8 mouse cellular contexts compared by ENCODE assay signal in the genomic region with DNA sequence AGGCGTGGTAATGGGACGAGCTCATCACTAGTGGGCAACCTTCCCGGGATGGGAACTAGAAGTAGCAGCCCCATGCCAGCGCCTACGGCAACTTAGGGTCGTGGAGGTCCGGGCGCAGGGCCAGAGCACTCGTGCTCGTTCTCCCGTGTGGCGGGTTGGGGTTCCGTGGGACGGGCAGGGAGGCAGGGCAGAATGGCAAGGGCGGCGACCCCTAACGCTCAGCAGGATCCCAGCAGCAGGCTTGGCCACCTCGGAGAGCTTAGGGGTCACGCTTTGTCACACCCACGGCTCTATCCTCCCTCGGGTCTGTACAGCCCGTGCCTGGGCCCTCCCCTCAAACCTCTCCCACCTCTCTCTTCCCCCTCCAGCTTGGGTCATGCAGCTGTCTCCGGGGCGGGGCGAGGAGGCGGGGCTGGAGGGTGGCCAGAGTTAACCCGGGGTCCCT. TPM values are rescaled to one million over a fixed set of nuclear protein-coding genes. Genes with fewer than 3 reads are reported as not detected.
DNase-seq lines count a peak whose midpoint lies in the region; ATAC-seq lines count a peak whose summit lies in the region.

No protein-coding gene starts in this region.

- H3K4me1 ChIP-seq in forebrain, embryonic 10.5 days: no peaks in the 10 kb centered on the region
- no peaks in the 10 kb centered on the region for H3K4me1 ChIP-seq in liver, embryonic 16.5 days (ENCODE audit: control insufficient read depth, low read depth, low read length)

- H3K36me3 ChIP-seq in forebrain, embryonic 10.5 days (replicated peaks): no peaks in the 10 kb centered on the region
- no peaks in the 10 kb centered on the region for H3K36me3 ChIP-seq in liver, embryonic 16.5 days (ENCODE audit: control insufficient read depth, insufficient read depth)

- no peaks in the 10 kb centered on the region for H3K27me3 ChIP-seq in forebrain, embryonic 10.5 days (ENCODE audit: poor library complexity, severe bottlenecking)
- H3K27me3 ChIP-seq in liver, embryonic 16.5 days (ENCODE audit: control insufficient read depth, insufficient read depth, low read depth, low read length): no peaks in the 10 kb centered on the region

- no peak overlapping the region for H3K9ac ChIP-seq in liver, embryonic 16.5 days (ENCODE audit: low read depth, low read length)

- intact Hi-C loops in left cerebral cortex, postnatal 4 days (cut with DNase I): no loop called here
- intact Hi-C loops in heart, postnatal 10 days (cut with DNase I): loop anchor here (2.0 to 5.0 kb wide), 2 partner anchors 135 to 869 kb away; no protein-coding TSS in a partner anchor

- peaks cover 55% of the 10 kb centered on the region for H3K9me3 ChIP-seq in forebrain, embryonic 10.5 days
- peaks cover 2% of the 10 kb centered on the region; the same call in 1 of the 2 replicates for H3K9me3 ChIP-seq in liver, embryonic 16.5 days (replicated peaks; ENCODE audit: control insufficient read depth, low read length)

- ATAC-seq in liver, embryonic 16.5 days (ENCODE audit: low read depth): 0 out of 2 replicates have a peak, but pooled peaks have one; percentile 7

- DNase-seq in left cerebral cortex, postnatal 4 days: peak; percentile 10
- no peak for DNase-seq in left cerebral cortex, adult 11 months (ENCODE audit: low spot score)
- no peak for DNase-seq in forebrain, embryonic 10.5 days (ENCODE audit: extremely low spot score, low spot score)
- DNase-seq in heart, postnatal 10 days: peak; percentile 3 to 21
- no peak for DNase-seq in retina, postnatal 1 day
- DNase-seq in frontal cortex, postnatal 14 days (ENCODE audit: low spot score in 2 of 2): no peak
- no peak for DNase-seq in adrenal gland, adult 18-20 months (ENCODE audit: low spot score in 2 of 2)

- H3K4me3 ChIP-seq in forebrain, embryonic 10.5 days: peak overlapping the region; percentile 29
- H3K4me3 ChIP-seq in liver, embryonic 16.5 days (ENCODE audit: low read depth, low read length): peak overlapping the region; percentile 5; the same call in 1 of the 2 replicates

- WGBS in forebrain, embryonic 10.5 days: 33% methylated on average over 27 of the region's 27 CpGs
- 25% methylated on average over 27 of the region's 27 CpGs for WGBS in liver, embryonic 16.5 days (ENCODE audit: insufficient replicate concordance)

- H3K4me2 ChIP-seq in liver, embryonic 16.5 days (ENCODE audit: low read depth, low read length): peak overlapping the region; percentile 42; the same call in 1 of the 2 replicates

- no peak overlapping the region for H3K27ac ChIP-seq in forebrain, embryonic 10.5 days
- H3K27ac ChIP-seq in liver, embryonic 16.5 days (ENCODE audit: low read length): no peak overlapping the region

RNA-seq across cellular contexts. Expression of a gene that starts 32.7 kb away (rescaled TPM):
- total RNA-seq in left cerebral cortex, postnatal 4 days (2021): 10 to 100 TPM; 74.4 to 80.0 TPM
- 12.5 and 16.6 TPM in 2 replicates for polyA plus RNA-seq in forebrain, embryonic 10.5 days (2016; fragmentation: Nextera tagmentation; extraction: Ambion mirVana)
- 10 to 100 TPM; 28.3 to 39.0 TPM for total RNA-seq in heart, postnatal 10 days (2021)
- polyA plus RNA-seq in liver, embryonic 16.5 days (2015; fragmentation: Nextera tagmentation; extraction: Ambion mirVana): 2.7 and 2.9 TPM in 2 replicates
- total RNA-seq in adrenal gland, adult 18-20 months (2021): 10 to 100 TPM; 21.8 to 23.9 TPM

RNA-seq across cellular contexts. Expression of a gene that starts 52.0 kb away (rescaled TPM):
- under 1 TPM in 1 of 2 experiments, not detected in 1; 0.68 TPM for total RNA-seq in left cerebral cortex, postnatal 4 days (2021)
- polyA plus RNA-seq in forebrain, embryonic 10.5 days (2016; fragmentation: Nextera tagmentation; extraction: Ambion mirVana): not detected in 2 replicates
- total RNA-seq in heart, postnatal 10 days (2021): not detected
- not detected in 2 replicates for polyA plus RNA-seq in liver, embryonic 16.5 days (2015; fragmentation: Nextera tagmentation; extraction: Ambion mirVana)
- total RNA-seq in adrenal gland, adult 18-20 months (2021): not detected

Comparison
In these comparisons a context has a peak if more than half of its experiments do, and no peak if none do; other contexts are left out.
1. DNase-seq: peak in left cerebral cortex, postnatal 4 days (single experiment) and heart, postnatal 10 days (2 of 2); none in left cerebral cortex, adult 11 months (single experiment), forebrain, embryonic 10.5 days (single experiment), retina, postnatal 1 day (single experiment), frontal cortex, postnatal 14 days (0 of 2) and adrenal gland, adult 18-20 months (0 of 2).